Mouse (Mus musculus) liver, embryonic 11.5 days (tissue): ENCODE data around the gene Rtl10. TPM values are rescaled to one million over a fixed set of nuclear protein-coding genes. Genes with fewer than 3 reads are reported as not detected.
"Not testable (repeated sequence)": the region's sequence is repeated elsewhere in the genome, so short reads cannot be mapped to it uniquely, and the experiment has no call there.

ENCODE experiments used
- ATAC-seq: fragments of 200-750 bp; cut with Nextera tagmentation; replicated peaks from 2 replicates; pipeline ENCODE4 v1.8.0; 2017; ENCODE audit warnings: moderate number of reproducible peaks, mild to moderate bottlenecking, moderate TSS enrichment, moderate library complexity; ENCODE audit not compliant: low FRiP score
- DNase-seq: peaks from one replicate; pipeline ENCODE4 v3.0.0-alpha.2; 2017; ENCODE audit warnings: low spot score
- H3K27ac ChIP-seq: fragments of 300-500 bp; sonication (generic); 2 replicates; pipeline ENCODE4 v1.5.1; 2014; ENCODE audit warnings: mild to moderate bottlenecking, low read depth, low read length, control low read depth
- H3K27me3 ChIP-seq: fragments of 300-500 bp; sonication (generic); replicated peaks from 2 replicates; pipeline ENCODE4 v1.6.1; 2014; ENCODE audit warnings: low read length, mixed read lengths; ENCODE audit not compliant: control insufficient read depth, insufficient read depth
- H3K36me3 ChIP-seq: fragments of 300-500 bp; sonication (generic); 2 replicates; pipeline ENCODE4 v1.6.1; 2014; ENCODE audit warnings: mild to moderate bottlenecking, low read length, moderate library complexity, mixed read lengths; ENCODE audit not compliant: control insufficient read depth, insufficient read depth
- H3K4me1 ChIP-seq: fragments of 300-500 bp; sonication (generic); replicated peaks from 2 replicates; pipeline ENCODE4 v1.6.1; 2014; ENCODE audit warnings: low read length, mixed read lengths; ENCODE audit not compliant: control insufficient read depth, insufficient read depth
- H3K4me2 ChIP-seq: fragments of 300-500 bp; sonication (generic); 2 replicates; pipeline ENCODE4 v1.6.1; 2014; ENCODE audit warnings: mild to moderate bottlenecking, control low read depth, moderate library complexity
- H3K4me3 ChIP-seq: fragments of 300-500 bp; sonication (generic); 2 replicates; pipeline ENCODE4 v1.5.1; 2014; ENCODE audit warnings: low read depth, low read length, control low read depth
- H3K9ac ChIP-seq: fragments of 300-500 bp; sonication (generic); 2 replicates; pipeline ENCODE4 v1.6.1; 2014; ENCODE audit warnings: low read depth, low read length, control low read depth
- H3K9me3 ChIP-seq: fragments of 300-500 bp; sonication (generic); 2 replicates; pipeline ENCODE4 v1.6.1; 2016; ENCODE audit warnings: low read length, inconsistent platforms, mixed read lengths; ENCODE audit not compliant: control insufficient read depth
- WGBS: fragments of 180-500 bp; shearing (Covaris S2); extraction: QIAGEN DNeasy Blood & Tissue Kit; methylation state at CpG from one replicate; pipeline ENCODE4 v1.1.7; 2014; 5-methylcytosine and 5-hydroxymethylcytosine counted together
- polyA plus RNA-seq: library from polyadenylated mRNA; unstranded; fragments of >200 nt; fragmentation: Nextera tagmentation; extraction: Ambion mirVana; gene quantifications from 2 replicates; pipeline ENCODE4 v1.2.1, GENCODE M21; 2014

The Rtl10 gene
- polyA plus RNA-seq, 1 experiment from 2014 or later, result 2.1 TPM

DNA sequence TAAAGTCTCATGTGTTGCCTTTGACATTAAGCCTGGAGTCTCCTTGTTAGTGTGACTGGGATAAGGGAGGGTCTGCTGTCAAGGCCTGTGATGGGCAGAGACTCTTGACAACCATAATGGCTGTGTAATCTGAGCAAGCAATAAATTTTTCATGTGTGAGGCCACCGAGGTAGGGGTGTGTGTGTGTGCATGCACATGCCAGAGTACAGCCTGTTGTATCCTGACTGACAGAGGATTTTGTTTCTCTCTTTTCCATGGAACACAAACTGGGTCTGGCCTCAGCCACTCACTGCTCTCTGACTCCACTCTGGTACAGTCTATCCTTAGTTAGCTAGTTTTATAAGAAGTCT lies 8.5 kb downstream of the Rtl10 start:
- Histone ChIP-seq H3K9me3 (no peaks in the 10 kb centered on the region), H3K27ac (no peak overlapping the region), H3K4me1 (no peaks in the 10 kb centered on the region), H3K36me3 (peaks cover 1% of the 10 kb centered on the region; the same call in 1 of the 2 replicates), H3K9ac (no peak overlapping the region), H3K4me3 (no peak overlapping the region), H3K4me2 (no peak overlapping the region), H3K27me3 (no peaks in the 10 kb centered on the region)
- ATAC-seq (no peak), DNase-seq (no peak)
- 56% methylated on average over 1 of the region's 1 CpGs for WGBS

DNA sequence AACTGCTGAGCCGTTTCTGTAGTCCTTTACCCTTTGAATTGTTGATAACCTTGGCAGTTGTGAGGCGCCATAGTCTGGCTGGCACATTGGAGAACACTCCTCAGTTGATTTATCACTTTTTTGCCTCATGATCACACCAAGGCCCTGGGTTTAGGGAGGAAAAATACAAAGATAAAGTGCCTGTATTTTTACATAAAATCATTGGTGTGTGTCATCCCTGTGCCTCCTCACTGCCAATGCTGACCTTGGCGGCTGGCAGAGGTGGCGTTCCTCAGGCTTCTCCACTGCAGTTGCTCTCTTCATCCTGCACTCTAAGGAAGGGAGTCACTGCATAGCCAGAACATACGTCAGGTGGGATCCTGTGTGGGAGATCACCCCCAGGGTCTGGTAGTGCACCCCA lies 13.0 kb downstream of the Rtl10 start:
- WGBS, result 86% methylated on average over 5 of the region's 5 CpGs
- Histone ChIP-seq H3K27me3 (no peaks in the 10 kb centered on the region), H3K9me3 (no peaks in the 10 kb centered on the region), H3K4me1 (no peaks in the 10 kb centered on the region), H3K9ac (no peak overlapping the region), H3K4me3 (no peak overlapping the region), H3K27ac (no peak overlapping the region), H3K36me3 (no peaks in the 10 kb centered on the region), H3K4me2 (no peak overlapping the region)
- ATAC-seq (no peak), DNase-seq (no peak)

DNA sequence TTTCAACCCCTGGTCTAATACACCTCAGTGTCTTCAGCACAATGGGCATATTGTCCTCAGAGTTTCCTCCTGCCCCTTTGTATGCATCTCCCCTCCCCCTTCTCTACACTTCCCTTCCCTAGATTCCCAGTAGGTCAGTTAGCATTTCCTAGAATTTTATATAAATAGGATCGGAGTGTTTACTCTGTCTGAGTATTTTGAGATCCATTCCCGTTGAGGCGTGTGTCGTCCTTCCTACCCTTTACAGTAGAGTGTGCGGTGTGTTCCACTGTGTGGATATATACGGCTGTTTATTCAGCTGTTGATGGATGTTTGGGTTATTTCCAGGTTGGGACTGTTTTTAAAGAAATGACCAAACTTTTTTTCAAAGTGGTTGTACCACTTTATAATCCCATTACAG lies 14.8 kb downstream of the Rtl10 start:
- no peak overlapping the region for H3K27ac ChIP-seq
- no peak overlapping the region for H3K9ac ChIP-seq
- no peaks in the 10 kb centered on the region for H3K36me3 ChIP-seq
- 70% methylated on average over 6 of the region's 6 CpGs for WGBS
- H3K27me3 ChIP-seq, result no peaks in the 10 kb centered on the region
- H3K4me3 ChIP-seq, result no peak overlapping the region
- no peaks in the 10 kb centered on the region for H3K9me3 ChIP-seq
- no peak overlapping the region for H3K4me2 ChIP-seq
- DNase-seq (no peak), ATAC-seq (no peak)
- H3K4me1 ChIP-seq, result no peaks in the 10 kb centered on the region

DNA sequence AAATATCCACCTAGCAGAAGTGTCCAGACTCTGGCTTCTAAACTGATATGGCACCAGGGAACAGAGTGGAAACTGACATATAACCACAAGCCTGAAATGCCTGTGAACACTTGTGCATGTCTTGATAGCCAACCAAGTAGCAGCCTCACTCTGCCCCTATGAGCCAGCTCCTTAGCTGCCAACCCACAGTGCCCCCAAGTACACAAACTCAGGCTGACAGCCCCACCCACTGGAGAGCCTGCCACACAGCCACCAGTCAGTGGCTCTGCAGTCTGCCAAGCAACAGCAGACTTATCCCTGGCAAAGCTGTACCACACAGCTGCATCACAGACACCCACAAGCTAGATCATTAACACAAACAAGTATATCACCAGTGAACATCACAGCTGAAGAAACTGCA lies 19.4 kb downstream of the Rtl10 start:
- Histone ChIP-seq H3K36me3 (no peaks in the 10 kb centered on the region), H3K4me1 (no peaks in the 10 kb centered on the region), H3K9ac (no peak overlapping the region), H3K9me3 (no peaks in the 10 kb centered on the region), H3K27me3 (no peaks in the 10 kb centered on the region), H3K27ac (no peak overlapping the region), H3K4me2 (no peak overlapping the region), H3K4me3 (no peak overlapping the region)
- DNase-seq (no peak), ATAC-seq (no peak)

DNA sequence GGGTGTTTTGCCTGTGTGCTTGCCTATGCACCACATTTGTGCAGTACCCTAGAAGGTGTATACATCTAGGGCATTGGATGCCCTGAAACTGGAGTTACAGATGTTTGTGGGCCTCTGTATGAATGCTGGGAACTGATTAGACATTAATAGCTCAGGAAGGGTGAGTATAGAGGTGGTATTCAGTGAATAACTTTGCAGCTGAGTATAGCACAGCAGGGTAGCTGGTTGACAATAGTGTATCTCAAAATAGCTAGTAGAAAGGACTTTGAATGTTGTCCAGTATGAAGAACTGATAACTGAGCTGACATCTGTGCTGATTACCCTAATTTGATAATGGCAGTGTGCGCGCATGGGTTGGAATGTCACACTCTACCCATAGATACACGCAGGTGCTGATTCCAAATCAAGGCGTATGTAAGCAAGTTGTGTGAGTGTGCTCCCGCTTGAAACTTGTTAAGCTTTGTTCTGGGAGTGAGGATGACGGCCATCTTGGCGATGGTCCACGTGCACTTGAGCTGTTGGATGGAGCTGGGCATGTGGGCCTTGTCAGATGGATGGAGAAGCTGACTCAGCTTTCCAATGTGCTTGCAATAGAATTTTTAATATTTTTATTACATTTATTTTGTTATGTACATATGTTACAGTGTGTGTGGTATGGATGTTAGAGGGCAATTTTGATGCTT lies 25.0 kb downstream of the Rtl10 start:
- no peaks in the 10 kb centered on the region for H3K9me3 ChIP-seq
- H3K4me2 ChIP-seq, result no peak overlapping the region
- H3K27ac ChIP-seq, result no peak overlapping the region
- no peak for DNase-seq
- H3K36me3 ChIP-seq, result no peaks in the 10 kb centered on the region
- no peak for ATAC-seq
- no peaks in the 10 kb centered on the region for H3K27me3 ChIP-seq
- H3K4me1 ChIP-seq, result no peaks in the 10 kb centered on the region
- 86% methylated on average over 8 of the region's 8 CpGs for WGBS
- no peak overlapping the region for H3K9ac ChIP-seq
- no peak overlapping the region for H3K4me3 ChIP-seq

DNA sequence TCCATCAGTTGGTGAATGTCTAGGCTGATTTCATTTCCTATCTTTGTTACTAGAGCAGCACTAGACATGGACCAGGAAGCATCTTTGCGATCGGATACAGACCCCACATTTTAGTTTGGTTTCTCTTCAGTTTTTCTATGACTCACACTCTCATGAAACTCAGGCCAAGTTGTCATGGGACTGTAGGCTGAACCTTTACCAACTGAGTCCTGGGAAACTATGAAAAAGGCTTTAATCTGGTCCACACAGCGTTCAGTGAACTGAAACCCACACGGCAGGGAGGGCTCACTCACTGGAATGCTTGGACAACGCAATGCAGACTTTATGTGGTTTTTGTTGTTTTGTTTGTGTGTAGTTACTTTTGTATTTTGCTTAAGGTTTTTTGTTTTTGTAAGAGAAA lies 30.0 kb downstream of the Rtl10 start:
- H3K27me3 ChIP-seq, result no peaks in the 10 kb centered on the region
- no peaks in the 10 kb centered on the region for H3K4me1 ChIP-seq
- H3K27ac ChIP-seq, result no peak overlapping the region
- H3K9me3 ChIP-seq, result no peaks in the 10 kb centered on the region
- no peak overlapping the region for H3K4me2 ChIP-seq
- WGBS, result 90% methylated on average over 5 of the region's 5 CpGs
- H3K9ac ChIP-seq, result no peak overlapping the region
- DNase-seq, result no peak
- ATAC-seq, result no peak
- no peaks in the 10 kb centered on the region for H3K36me3 ChIP-seq
- no peak overlapping the region for H3K4me3 ChIP-seq

DNA sequence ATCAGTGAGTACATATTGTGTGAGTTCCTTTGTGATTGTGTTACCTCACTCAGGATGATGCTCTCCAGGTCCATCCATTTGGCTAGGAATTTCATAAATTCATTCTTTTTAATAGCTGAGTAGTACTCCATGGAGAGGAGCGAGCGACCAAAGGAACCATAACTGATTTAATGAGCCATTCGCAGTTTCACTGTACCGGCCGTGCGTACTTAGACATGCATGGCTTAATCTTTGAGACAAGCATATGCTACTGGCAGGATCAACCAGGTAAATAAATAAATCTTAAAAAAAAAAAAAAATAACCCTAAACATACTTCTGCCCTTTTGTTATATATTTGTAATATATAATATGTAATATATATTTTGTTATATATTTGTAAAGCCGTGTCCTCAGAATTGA lies 34.4 kb downstream of the Rtl10 start:
- not testable (repeated sequence) for H3K36me3 ChIP-seq, H3K27ac ChIP-seq, H3K9ac ChIP-seq, H3K9me3 ChIP-seq, H3K27me3 ChIP-seq, H3K4me2 ChIP-seq, H3K4me1 ChIP-seq, H3K4me3 ChIP-seq, DNase-seq
- 93% methylated on average over 7 of the region's 7 CpGs for WGBS
- peak; percentile 100 for ATAC-seq

DNA sequence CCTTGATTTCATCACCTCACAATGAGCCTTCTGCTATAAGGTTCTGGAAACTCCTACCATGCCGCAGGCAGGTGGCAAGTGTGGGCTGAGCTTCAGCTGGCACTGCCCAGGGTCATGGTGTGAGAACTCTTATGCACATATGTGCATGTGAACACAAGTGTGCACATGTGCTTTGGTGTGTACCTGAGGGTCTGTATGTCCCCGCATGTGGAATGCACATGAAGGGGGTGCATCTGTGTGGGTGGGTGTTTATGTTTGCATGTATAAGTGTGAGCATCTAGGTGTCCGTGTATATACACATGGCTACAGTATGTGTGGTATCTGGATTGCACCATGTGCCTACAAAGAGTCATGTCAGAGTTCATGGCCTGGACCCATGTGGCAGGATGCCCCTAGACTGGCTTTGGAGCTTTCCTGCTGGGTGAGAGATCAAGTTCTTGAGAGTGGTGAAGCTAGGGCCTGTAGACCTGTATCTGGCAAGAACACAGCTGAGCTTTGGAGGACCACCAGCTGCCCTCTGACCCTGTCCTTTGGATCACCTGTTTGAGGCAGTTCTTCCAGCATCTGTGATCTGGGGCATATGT lies 38.8 kb downstream of the Rtl10 start:
- Histone ChIP-seq H3K36me3 (no peaks in the 10 kb centered on the region), H3K9me3 (no peaks in the 10 kb centered on the region), H3K4me2 (no peak overlapping the region), H3K27me3 (no peaks in the 10 kb centered on the region), H3K9ac (no peak overlapping the region), H3K4me3 (no peak overlapping the region), H3K27ac (no peak overlapping the region), H3K4me1 (no peaks in the 10 kb centered on the region)
- 82% methylated on average over 3 of the region's 3 CpGs for WGBS
- no peak for ATAC-seq
- no peak for DNase-seq

DNA sequence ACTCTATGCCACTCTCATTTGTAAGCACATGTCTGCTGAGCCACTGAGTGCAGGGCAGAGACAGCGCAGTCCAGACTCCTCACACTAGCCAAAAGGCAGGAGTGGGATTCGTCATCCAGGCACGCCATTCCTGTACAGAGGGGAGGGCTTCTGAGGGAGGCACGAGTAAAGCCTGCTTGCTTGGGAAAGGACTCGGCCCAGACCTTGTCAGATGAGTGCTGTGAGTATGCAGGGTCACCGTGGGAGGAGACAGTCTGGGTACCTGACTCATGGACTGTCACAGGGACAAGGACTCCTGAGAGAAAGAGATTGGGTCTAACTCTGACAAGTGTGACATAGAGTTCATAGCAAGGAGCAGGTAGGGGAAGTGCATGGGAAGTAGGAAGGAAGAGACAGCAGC lies 40.6 kb downstream of the Rtl10 start:
- H3K27me3 ChIP-seq, result no peaks in the 10 kb centered on the region
- no peak overlapping the region for H3K27ac ChIP-seq
- no peak overlapping the region for H3K9ac ChIP-seq
- WGBS, result 69% methylated on average over 6 of the region's 6 CpGs
- DNase-seq (no peak), ATAC-seq (no peak)
- no peaks in the 10 kb centered on the region for H3K9me3 ChIP-seq
- no peak overlapping the region for H3K4me2 ChIP-seq
- H3K36me3 ChIP-seq, result no peaks in the 10 kb centered on the region
- H3K4me1 ChIP-seq, result no peaks in the 10 kb centered on the region
- H3K4me3 ChIP-seq, result no peak overlapping the region
